Mouse (Mus musculus) erythroblast, adult 5-6 weeks (primary cell): ENCODE results near the gene E4f1. TPM values are rescaled to one million over a fixed set of nuclear protein-coding genes. Genes with fewer than 3 reads are reported as not detected.

Source experiments
- ATAC-seq: replicated peaks from 2 replicates; pipeline ENCODE4 v1.8.0; 2016; ENCODE audit warnings: moderate number of reproducible peaks, mild to moderate bottlenecking, moderate TSS enrichment, inconsistent platforms; ENCODE audit not compliant: poor library complexity, low FRiP score, severe bottlenecking
- total RNA-seq, 2 experiments: library from RNA; stranded (forward) in 1 of 2; stranded (reverse) in 1 of 2; fragments of 150-400 nt in 1 of 2; fragments of 200-764, 138-1000 nt in 1 of 2; gene quantifications; 2 replicates each; pipeline versions ENCODE4 v1.2.3 to v1.2.4; 2015 to 2017; ENCODE audit warnings: low replicate concordance in 2 of 2

The E4f1 gene
- total RNA-seq (2015; ENCODE audit: low replicate concordance) (15.0 and 20.9 TPM in 2 replicates), total RNA-seq (2017; ENCODE audit: low replicate concordance) (13.4 and 14.1 TPM in 2 replicates)

DNA sequence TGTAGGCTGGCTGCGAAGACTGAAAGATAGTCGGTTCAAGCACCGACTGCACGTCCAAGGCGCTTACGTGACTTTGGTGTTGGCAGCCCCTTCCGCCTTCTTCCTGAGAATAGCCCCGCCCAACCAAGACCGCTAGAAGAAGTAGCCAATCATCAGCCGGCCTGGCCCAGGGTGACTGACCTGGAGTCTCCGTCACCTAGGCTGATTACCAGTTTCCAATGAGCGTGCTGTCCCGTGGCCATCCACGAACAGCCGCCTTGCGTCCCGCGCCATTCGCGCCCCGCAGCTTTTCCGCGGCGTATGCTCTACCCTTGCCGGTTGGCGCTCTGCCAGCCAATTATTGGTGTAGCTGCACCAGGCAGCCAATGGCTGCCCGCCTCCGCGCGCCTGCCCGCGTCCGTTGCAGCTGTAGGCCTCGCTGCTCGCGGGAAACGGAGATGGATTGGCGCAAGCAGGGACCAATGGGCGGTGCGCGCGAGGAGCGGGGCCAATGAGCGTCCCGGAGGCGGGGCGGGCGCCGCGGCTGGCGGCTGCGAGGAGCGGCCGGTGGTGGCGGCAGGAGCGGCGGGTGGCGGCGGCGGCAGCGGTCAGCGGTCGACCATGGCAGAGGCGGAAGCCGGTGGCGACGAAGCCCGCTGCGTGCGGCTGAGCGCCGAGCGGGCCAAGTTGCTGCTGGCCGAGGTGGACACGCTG lies at the start of gene E4f1, which contains the start of gene Pgp:
Gene E4f1, minus strand, starts transcription at position 404 of the 693 bp plus-strand sequence.
Gene Pgp, plus strand, starts transcription at position 483 of the 693 bp plus-strand sequence.
- ATAC-seq, result peak; percentile 91

DNA sequence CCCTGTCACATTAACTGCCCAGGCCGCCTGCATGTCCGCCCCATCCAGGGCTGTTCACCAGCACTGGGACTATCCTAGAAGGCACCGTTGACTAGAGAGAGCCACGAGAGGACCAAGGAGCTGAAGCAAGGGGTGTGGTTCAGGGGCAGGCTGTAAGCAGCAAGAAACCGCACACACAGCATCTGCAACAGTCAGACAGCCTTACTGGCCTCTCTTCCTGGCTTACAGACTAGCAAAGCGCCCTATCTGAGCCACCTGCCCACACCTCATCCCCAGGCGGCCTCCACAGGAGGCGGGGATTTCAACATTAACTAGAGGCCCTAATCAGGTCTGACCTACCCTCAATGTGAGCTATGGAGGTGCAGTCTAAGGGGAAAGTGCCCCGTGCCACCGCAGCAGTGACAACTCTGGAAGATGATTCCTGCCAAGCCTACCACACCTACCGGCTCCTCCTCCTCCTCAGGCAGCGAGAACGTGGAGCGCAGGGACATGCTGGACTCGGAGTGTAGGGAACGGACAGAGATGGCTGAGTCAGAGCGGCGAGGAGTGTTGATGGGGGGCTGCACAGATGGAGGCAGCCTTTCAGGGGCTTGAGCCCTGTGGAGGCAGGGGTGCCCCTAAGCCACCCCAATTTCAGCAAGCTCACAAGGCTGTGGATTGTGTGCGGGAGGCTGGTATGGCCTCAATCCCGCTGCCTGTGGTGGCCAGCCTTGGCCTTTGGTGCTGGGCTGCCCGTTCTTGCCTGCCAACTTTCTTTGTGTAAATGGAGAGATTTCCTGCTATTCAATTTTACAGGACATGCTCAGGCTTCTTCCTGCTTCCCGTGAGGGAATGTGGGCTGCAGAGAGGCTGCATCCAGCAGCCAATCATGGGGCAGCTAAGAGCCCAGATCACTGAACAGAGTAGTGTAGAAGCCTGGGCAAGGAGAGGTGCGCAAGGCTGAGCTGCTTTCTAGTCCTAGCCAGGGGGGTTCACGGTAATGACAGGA lies 44.5 kb upstream of the E4f1 start:
- no peak for ATAC-seq

DNA sequence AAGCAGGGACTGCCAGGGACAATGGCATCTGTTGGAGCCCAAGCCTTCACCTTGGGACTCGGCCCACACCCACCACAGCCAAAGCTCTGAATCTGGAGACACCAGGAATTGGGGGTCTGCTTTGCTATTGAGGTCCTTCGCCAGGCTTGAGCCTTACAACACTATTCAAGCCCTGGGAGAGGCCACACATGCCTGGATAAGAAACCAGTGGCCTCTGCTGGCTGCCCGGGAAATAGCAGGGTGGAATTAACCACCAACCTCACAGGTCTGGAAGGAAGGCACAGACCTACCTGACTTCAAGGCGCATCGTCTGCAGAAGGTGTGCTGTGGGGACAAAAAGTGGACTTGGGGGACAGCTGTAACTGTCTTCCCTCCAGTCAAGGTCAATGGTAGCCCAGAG lies 43.5 kb upstream of the E4f1 start:
- ATAC-seq, result peak; percentile 52; the same call in 1 of the 2 replicates

DNA sequence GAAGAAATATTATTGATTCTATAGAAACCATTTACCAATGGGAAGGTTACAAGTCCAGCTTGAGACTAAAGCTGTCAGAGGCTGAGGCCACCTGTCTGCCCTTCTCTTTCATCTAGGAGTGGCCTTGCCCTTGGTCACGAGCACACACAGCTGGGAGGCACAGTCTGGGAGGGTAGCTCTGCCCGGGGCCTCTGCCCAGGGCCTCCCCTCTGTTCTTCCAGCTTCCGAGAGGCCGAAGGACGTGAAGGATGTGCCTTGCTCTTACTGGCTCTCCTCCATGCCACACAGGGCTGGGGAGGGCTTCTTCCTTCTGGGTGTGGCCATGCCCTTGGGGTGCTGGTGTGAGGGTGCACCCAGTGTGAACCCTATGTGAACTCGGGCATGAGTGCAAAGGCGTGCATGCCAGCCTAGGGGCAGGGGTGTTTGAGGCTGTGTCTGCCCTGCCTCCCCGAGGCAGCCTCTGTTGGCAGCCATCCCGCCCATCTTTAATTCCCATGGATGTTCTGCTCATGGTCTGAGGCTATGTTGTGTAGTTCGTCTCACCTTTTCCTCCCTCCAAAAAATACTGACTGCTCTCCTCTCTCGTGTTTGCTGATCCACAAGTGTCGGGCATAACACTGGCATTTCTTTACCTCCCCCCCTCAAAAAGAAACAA lies 37.8 kb upstream of the E4f1 start:
- no peak for ATAC-seq

DNA sequence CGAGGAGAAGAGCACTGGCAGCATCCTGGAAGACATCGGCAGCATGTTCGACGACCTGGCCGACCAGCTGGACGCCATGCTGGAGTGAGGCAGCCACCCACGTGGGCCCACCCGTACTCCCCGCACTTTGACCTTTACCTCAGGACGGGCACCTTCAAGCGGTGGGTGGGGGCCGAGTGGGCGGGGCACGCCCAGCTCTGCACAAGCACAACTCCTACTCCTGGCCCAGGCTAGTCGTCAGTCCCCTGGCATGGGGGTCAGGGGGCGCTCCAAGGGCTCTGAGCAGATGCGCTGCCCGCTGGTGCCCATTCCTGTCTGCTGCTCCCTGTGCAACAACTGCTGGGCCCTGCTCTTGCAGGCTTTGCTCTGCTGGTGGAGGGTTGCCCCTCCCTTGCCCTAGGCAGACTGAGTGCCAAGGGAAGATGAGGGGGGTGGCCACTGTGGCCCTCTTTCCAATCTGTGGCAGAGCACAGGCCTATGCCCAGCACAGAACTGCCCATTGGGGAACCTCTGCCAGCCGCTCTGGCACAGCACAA lies 37.1 kb upstream of the E4f1 start:
- no peak for ATAC-seq

DNA sequence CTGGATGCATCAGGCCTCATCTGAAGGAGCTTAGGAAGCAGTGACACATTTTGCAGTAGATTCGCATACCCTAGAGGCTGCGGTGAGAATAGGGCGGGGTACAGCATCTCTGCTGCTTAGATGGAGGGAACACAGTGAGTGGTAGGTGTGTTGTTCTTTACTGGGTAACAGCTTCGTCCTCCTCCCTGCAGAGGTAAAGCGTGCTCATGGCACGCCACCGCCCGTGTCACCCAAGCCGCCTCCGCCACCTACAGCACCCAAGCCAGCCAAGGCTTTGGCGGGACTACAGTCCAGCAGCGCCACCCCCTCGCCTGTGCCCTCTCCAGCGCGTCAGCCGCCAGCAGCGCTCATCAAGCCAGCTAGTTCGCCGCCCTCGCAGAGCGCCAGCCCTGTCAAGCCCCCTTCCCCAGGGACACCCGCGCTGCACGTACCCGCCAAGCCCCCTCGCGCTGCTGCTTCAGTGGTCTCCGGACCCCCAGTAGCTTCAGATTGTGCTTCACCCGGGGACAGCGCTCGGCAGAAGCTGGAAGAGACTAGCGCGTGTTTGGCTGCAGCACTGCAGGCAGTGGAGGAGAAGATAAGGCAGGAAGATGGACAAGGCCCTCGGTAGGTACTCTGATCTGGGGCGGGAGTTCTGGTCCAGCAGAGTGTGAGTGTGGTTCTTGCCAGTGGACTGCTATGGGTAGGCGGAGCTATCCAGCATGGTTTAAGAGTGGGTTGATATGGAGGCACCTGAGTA lies 36.4 kb upstream of the E4f1 start:
- ATAC-seq, result no peak

DNA sequence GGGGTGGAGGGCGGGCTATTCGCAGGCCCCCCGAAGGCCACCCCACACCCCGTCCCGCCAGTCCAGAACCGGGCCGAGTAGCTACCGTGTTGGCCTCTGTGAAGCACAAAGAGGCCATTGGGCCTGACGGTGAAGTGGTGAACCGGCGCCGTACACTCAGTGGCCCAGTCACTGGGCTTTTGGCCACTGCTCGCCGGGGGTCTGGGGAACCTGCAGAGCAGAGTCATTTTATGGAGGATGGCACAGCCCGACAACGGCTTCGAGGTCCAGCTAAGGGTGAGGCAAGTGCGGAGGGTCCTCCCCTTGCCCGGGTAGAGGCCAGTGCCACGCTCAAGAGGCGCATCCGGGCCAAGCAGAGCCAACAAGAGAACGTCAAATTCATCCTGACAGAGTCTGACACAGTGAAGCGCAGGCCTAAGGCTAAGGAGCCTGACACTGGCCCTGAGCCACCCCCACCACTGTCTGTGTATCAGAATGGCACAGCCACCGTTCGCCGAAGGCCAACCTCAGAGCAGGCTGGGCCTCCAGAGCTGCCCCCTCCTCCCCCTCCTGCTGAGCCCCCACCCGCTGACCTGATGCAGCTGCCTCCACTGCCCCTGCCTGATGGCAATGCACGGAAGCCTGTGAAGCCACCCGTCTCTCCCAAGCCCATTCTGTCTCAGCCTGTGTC lies 35.3 kb upstream of the E4f1 start:
- no peak for ATAC-seq

DNA sequence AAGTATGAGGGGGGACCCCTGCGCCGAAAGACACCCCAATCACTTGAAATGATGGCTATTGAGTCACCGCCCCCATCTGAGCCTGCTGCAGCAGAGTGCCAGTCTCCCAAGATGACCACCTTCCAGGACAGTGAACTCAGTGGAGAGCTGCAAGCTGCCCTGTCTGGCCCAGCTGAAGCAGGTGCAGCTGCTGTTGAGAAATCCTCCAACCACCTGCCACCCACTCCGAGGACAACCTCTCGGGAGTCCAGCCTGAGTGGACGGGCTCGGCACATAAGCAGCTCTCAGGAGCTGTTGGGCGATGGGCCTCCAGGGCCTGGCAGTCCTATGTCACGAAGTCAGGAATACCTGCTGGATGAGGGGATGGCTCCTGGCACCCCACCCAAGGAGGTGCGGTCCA lies 34.0 kb upstream of the E4f1 start:
- ATAC-seq, result no peak

DNA sequence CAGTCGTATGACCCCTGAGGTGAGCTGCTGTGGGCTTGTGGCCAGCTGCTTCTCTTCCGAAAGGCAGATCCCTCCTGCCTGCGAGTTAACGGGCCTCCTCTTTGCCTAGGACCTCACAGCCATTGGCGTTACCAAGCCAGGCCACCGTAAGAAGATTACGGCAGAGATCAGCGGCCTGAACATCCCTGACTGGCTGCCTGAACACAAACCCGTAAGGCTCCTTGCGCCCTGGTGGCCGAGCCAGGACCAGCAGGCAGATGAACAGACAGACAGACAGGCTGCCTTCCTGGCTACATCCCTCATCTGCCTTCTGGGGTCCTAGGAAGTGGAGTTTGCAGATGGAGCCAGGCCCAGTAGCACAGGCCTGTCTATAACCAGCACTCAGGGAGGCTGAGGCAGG lies 32.1 kb upstream of the E4f1 start:
- ATAC-seq, result no peak

DNA sequence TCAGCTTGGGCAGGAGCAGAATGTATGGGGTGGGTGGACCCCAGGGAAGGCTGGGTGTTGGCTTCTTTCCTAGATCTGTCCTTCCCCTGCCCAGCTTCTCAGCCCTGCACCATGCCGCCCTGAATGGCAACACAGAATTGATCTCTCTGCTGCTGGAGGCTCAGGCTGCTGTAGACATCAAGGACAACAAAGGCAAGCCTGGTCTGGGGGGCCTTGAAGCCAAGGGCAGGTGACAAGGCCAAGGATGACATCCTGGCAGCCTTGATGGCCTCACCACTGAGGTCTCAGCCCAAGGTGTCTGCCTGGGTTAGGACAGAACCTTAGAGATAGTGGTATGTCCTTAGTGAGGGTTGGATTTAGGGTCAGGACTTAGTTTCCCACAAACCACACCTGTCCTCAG lies 25.9 kb upstream of the E4f1 start:
- ATAC-seq, result no peak

DNA sequence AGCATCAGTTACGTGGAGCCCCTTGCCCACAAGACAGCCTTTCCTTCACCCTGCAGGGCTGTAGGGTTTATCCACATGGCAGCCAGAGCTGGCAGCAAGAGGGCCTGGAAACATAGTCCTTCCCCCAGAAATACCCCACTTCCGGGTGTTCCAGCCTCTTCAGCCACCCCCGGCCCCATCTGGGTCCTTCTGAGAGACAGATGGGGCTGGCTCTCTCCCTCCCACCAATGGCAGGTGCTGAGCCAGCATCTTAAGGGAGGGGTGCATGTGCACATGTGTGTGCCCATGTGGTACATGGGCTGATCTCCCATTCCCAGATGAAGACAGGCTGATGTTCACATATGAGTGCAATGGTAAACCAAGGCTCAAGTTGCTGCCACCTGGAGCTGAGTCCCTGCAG lies 25.3 kb upstream of the E4f1 start:
- no peak for ATAC-seq

DNA sequence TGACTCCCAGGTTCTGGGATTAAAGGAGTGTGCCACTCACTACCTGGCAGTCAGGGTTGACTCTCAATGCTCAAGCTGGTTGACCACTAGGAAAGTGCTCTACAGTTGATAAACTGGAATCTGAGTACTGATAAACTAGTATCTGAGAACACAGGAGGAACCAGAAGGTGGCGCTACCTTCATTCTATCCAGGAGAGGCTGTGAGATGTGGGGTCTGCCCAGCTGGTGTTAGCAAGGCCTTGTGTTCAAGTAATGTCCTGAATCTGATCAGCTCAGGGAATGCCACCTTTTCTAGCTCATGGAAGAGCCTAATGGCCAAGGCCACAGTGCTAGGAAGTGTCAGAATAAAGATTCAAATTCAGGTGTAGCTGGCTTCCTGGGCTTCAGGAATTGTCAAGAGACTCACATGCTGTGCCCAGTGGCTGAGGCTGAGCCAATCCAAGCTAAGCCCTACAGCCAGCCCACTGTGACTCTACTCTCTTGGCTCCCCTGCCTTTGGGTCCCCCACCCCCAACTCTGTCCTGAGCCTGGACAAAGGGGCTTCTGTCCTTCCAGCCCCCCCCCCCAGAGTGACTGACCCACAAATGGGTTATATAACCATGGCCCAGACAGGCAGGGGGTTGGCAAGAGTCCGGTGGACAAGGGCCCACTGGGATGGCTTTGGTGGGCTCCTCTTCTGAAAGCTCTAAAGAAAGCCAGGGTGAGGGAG lies 24.7 kb upstream of the E4f1 start:
- ATAC-seq, result no peak

DNA sequence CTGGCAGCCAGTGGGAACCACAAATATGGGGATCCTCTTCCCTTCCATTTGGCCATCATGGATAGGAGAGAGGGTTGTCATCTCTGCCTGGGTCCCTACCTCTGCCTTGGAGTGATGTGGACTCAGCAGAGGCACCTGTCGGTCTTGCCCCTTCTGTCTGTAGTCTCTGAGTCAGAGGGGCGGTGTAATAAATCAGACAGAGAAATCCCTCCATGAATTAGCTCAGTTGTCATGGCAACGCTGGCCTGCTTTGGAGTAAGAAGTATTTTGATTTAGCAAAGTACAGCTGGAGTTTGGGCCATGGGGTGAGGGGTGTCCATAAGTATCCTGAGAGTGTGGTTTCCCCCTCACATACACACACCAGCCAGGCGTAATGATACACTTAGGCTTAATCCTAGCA lies 20.3 kb upstream of the E4f1 start:
- no peak for ATAC-seq

DNA sequence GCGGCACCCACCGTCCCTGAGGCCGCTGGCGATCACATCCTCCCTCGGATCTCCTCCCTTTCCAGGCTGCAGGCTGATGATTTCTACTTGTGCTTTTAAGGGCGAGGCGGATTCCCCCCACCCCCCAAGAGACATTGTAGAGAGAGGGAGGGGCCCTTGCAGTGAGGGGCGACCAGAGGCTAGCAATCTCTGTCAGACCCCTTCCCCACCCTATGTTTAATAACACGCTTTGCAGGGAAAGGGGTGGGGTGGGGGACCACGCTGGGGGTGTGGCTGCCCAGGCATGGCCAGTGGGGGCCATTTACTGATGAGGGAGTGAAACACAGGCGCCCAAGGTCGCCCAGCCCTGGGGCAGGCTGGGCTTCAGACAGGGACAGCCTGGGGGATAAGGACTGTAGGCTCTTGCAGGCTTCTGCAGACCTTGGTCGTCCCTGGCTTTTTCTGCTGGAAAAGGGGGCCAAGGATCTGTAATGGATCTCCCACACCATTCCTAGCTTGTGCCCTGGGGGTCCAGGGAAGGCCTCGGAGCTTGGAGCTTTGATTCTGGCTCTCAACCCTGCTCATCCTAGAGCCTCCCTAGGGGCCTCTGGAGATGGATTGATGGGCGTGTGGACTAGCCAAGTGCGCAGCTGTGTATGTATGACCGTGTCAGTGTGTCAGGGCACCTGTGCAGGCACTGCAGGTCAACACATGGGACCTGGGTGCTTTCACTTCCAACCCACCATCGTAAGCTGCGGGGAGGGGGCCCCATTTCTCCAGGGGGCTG lies 19.3 kb upstream of the E4f1 start:
- no peak for ATAC-seq

DNA sequence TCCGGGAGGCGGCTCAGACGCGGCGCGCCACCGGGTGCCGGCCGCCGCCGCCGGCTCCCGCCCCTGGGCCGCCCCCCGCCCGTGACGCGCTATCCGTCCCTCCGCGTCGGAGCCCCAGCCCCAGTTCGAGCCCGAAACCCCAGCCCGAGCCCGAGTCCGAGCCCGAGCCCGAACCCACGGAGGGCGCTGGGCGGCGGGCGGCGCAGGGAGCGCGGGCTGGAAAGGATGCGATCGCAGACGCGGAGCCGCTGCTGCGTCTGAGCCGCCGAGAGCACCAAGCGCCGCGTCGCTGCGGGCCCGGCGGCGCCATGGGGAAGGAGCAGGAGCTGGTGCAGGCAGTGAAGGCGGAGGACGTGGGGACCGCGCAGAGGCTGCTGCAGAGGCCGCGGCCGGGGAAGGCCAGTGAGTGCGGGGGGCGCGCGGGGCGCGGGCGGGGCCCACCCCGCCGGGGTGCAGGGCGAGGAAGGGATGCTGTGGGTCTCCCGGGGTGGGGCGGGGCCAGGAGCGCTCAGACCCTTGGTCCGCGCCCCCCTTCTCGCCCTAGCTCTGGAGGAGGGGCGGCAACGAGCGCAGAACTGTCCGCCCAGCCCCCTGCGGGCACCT lies 18.6 kb upstream of the E4f1 start:
- ATAC-seq, result no peak

DNA sequence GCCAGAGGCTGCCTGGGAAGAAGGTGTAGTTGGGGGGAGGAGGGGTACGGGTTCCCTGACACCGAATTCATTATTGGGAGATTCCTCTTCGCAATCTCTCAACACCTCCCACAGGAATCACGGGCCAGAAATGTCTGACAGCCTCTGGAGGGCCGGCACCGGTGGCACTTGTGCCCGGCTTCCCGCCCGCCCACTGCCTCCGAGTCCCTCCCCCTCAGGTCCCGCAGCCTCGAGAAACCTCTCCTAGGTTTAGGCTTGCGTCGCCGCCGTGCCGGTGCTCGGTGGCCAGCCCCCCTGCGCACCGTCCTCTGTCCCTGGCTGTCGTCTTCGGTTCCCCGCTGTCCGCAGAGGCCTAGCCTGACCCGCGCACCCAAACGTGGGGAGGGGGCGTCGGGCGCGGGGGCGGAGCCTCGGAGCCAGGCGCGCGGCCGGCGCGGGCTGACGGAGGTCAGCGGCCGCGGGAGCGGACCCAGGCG lies 18.1 kb upstream of the E4f1 start, which contains the start of gene Caskin1:
Gene Caskin1, plus strand, starts transcription at position 416 of the 476 bp plus-strand sequence.
- ATAC-seq, result no peak
